Mouse (Mus musculus): Measurements from ENCODE around the gene C8g. TPM values are rescaled to one million over a fixed set of nuclear protein-coding genes. Genes with fewer than 3 reads are reported as not detected.

Gene C8g
- polyA plus RNA-seq, 1 experiment from 2014 or later, result 6.8 TPM

DNA sequence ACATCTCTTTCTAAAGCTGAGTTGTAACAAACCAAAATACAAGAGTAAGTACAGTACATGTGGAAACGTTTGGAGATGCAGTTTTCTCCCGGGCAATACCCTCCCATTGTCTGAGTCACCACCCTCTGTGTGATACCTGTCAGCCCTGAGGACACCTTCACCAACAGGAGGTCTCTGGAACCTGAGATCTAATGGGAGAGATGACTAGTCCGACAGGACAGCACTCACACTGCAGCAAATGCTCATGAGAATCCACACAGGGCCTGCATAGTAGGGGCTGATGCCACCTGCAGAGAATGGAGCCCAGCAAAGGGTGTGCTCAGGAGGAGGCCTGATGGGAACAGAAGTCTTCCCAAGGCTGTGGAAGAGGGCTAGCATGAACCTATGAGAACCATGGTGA is 40.1 kb downstream of the C8g start:
- Histone ChIP-seq H3K4me1 (ENCODE audit: control insufficient read depth, insufficient read depth, low read length) (peaks cover 17% of the 10 kb centered on the region), H3K4me2 (ENCODE audit: low read depth, low read length) (peak overlapping the region; percentile 64), H3K9ac (replicated peaks; ENCODE audit: low read depth, low read length) (peak overlapping the region; percentile 87), H3K9me3 (ENCODE audit: control insufficient read depth, low read length) (no peaks in the 10 kb centered on the region), H3K27me3 (ENCODE audit: control insufficient read depth, insufficient read depth, low read length) (no peaks in the 10 kb centered on the region), H3K4me3 (ENCODE audit: low read depth, low read length) (peak overlapping the region; percentile 74), H3K27ac (ENCODE audit: low read depth, low read length) (peak overlapping the region; percentile 94), H3K36me3 (ENCODE audit: control insufficient read depth, insufficient read depth, low read length) (0 out of 2 replicates have a peak, but pooled peaks cover 5% of the 10 kb centered on the region)
- no peak for ATAC-seq (ENCODE audit: low read depth)
- WGBS, result 33% methylated on average over 3 of the region's 3 CpGs

DNA sequence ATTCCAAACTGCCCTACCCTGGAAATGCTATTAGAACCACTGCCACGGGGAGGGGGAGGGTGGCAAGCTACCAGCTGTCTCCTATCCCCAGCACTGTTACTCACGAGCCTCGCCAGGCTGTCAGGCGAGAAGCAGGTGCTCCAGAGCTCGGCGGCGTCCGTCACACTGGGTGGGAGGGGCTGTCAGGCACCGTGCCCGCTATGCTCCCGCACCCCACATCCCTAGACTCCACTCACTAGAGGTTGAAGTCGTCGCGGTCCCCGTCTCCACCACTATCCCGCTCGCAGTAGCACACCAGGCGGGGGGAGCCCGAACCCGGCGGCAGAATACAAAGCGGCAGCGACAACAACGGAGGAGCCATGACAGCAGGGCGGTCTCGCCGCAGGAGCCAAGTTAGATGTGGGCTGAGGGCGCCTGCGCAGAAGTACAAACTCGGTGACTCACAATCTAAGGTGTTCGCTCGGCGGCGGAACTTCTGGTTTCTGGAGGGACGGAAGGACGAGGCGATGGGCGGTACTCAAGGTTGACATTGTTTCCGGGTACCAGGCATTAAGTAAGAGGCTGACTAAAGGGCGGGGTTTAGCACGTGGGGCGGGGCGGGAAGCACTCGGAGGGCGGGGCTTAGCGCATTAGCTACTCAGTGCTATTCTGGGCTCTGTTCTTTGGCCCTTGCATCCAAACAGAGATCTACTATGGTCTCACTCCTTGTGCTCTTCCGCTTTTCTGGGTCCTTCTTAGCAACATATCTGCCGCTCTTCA is 40.8 kb downstream of the C8g start, which contains the start of gene Paxx:
Gene Paxx (minus strand): TSS at position 544 of the 759 bp plus-strand sequence.
- peaks cover 17% of the 10 kb centered on the region for H3K4me1 ChIP-seq (ENCODE audit: control insufficient read depth, insufficient read depth, low read length)
- H3K27me3 ChIP-seq (ENCODE audit: control insufficient read depth, insufficient read depth, low read length), result no peaks in the 10 kb centered on the region
- peak within 1 kb of the TSS; percentile 74 for H3K4me3 ChIP-seq (ENCODE audit: low read depth, low read length)
- H3K4me2 ChIP-seq (ENCODE audit: low read depth, low read length), result peak within 1 kb of the TSS; percentile 64
- no peaks in the 10 kb centered on the region for H3K9me3 ChIP-seq (ENCODE audit: control insufficient read depth, low read length)
- WGBS, result under 1% methylated on average over 48 of the region's 48 CpGs
- H3K9ac ChIP-seq (replicated peaks; ENCODE audit: low read depth, low read length), result peak within 1 kb of the TSS; percentile 87
- ATAC-seq (ENCODE audit: low read depth), result peak; percentile 89
- H3K27ac ChIP-seq (ENCODE audit: low read depth, low read length), result peak within 1 kb of the TSS; percentile 94
- 0 out of 2 replicates have a peak, but pooled peaks cover 5% of the 10 kb centered on the region for H3K36me3 ChIP-seq (ENCODE audit: control insufficient read depth, insufficient read depth, low read length)

DNA sequence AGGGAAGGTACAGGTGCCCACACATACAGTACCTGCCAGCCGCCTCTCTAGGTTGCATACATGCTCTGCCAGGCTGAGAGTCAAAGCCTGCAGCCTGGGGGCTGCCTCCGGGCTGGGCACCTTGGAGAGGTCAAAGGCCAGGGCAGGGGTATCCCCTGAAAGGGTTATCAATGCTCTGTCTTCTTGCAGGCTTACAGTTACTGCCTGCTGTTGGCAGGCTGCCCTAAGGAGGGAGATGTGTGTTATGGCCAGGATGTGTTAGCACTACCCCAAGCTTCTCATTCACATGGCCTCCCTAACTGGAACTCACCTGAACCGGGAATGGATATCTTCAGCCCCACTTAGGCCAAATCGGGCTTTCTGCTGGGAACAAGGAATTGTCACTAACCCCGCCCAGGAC is 41.4 kb downstream of the C8g start:
- Histone ChIP-seq H3K4me1 (ENCODE audit: control insufficient read depth, insufficient read depth, low read length) (peaks cover 17% of the 10 kb centered on the region), H3K4me2 (ENCODE audit: low read depth, low read length) (peak overlapping the region; percentile 64), H3K27me3 (ENCODE audit: control insufficient read depth, insufficient read depth, low read length) (no peaks in the 10 kb centered on the region), H3K9me3 (ENCODE audit: control insufficient read depth, low read length) (no peaks in the 10 kb centered on the region), H3K36me3 (ENCODE audit: control insufficient read depth, insufficient read depth, low read length) (0 out of 2 replicates have a peak, but pooled peaks cover 5% of the 10 kb centered on the region), H3K4me3 (ENCODE audit: low read depth, low read length) (peak overlapping the region; percentile 74), H3K9ac (replicated peaks; ENCODE audit: low read depth, low read length) (peak overlapping the region; percentile 87), H3K27ac (ENCODE audit: low read depth, low read length) (peak overlapping the region; percentile 94)
- peak; percentile 29 for ATAC-seq (ENCODE audit: low read depth)
- WGBS, result 37% methylated on average over 5 of the region's 5 CpGs

DNA sequence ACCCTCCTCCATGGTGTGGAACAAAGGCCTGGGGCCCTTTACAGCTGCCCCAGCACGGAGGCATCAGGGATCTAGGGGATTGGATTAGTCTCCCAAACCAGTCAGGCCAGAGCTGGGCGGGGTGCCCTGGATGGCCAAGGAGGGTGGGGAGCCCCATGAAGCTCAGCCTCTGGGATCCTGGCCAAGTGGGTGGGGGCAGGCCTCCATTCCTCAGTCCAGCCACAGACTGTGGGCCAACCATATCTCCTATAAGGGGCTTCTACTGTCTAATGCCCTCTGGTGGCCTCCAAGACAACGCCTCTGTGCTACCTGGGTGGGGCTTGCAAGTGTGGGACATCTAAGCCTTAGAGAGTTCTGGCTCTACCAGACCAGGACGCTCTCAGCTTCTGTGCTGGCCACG is 42.6 kb downstream of the C8g start:
- Histone ChIP-seq H3K4me3 (ENCODE audit: low read depth, low read length) (no peak overlapping the region), H3K9ac (replicated peaks; ENCODE audit: low read depth, low read length) (no peak overlapping the region), H3K4me2 (ENCODE audit: low read depth, low read length) (no peak overlapping the region), H3K36me3 (ENCODE audit: control insufficient read depth, insufficient read depth, low read length) (0 out of 2 replicates have a peak, but pooled peaks cover 5% of the 10 kb centered on the region), H3K27ac (ENCODE audit: low read depth, low read length) (no peak overlapping the region), H3K4me1 (ENCODE audit: control insufficient read depth, insufficient read depth, low read length) (peaks cover 17% of the 10 kb centered on the region), H3K27me3 (ENCODE audit: control insufficient read depth, insufficient read depth, low read length) (no peaks in the 10 kb centered on the region), H3K9me3 (ENCODE audit: control insufficient read depth, low read length) (no peaks in the 10 kb centered on the region)
- 76% methylated on average over 5 of the region's 5 CpGs for WGBS
- ATAC-seq (ENCODE audit: low read depth), result no peak

DNA sequence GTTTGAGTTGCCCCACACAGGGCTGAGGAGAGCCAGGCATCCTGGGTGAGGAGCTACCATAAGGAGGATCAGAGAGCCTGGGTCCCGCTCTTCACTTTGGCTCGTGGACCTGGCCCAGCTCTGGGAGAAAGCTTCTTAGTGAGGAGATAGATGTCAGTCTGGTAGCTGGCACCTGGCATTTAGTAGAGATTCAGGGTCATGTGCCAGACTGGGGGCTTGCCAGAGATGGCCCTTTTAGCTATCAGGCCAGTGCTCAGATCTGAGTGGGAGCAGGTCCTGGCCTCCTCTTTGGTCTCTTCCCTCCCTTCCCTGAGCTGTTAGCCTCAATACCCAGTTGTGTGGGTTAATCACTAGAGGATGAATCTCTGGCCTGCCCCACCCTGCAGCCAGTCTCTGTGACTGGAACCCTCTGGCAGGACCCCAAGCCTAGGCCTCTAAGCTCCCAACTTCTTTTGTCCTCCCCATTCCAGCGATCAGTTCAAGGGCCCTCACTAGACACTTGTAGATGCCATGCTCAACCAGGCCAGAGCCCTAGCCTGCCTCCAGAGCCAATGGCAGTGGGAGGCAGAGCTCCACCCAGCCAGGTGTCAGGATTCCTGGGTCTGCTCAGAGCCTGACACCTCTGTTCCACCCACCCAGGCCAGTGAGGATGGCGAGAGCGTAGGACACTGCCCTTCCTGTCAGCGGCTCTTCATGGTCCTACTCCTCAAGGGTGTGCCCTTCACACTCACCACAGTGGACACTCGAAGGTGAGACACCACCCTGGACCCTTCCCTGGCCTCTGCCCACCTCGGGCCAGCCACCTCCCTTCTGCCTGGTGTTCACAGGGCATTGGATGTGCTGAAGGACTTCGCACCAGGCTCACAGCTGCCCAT is 44.3 kb downstream of the C8g start:
- no peaks in the 10 kb centered on the region for H3K9me3 ChIP-seq (ENCODE audit: control insufficient read depth, low read length)
- no peak overlapping the region for H3K27ac ChIP-seq (ENCODE audit: low read depth, low read length)
- ATAC-seq (ENCODE audit: low read depth), result no peak
- peaks cover 17% of the 10 kb centered on the region for H3K4me1 ChIP-seq (ENCODE audit: control insufficient read depth, insufficient read depth, low read length)
- 92% methylated on average over 9 of the region's 9 CpGs for WGBS
- H3K9ac ChIP-seq (replicated peaks; ENCODE audit: low read depth, low read length), result no peak overlapping the region
- 0 out of 2 replicates have a peak, but pooled peaks cover 5% of the 10 kb centered on the region for H3K36me3 ChIP-seq (ENCODE audit: control insufficient read depth, insufficient read depth, low read length)
- no peak overlapping the region for H3K4me2 ChIP-seq (ENCODE audit: low read depth, low read length)
- H3K4me3 ChIP-seq (ENCODE audit: low read depth, low read length), result no peak overlapping the region
- no peaks in the 10 kb centered on the region for H3K27me3 ChIP-seq (ENCODE audit: control insufficient read depth, insufficient read depth, low read length)

DNA sequence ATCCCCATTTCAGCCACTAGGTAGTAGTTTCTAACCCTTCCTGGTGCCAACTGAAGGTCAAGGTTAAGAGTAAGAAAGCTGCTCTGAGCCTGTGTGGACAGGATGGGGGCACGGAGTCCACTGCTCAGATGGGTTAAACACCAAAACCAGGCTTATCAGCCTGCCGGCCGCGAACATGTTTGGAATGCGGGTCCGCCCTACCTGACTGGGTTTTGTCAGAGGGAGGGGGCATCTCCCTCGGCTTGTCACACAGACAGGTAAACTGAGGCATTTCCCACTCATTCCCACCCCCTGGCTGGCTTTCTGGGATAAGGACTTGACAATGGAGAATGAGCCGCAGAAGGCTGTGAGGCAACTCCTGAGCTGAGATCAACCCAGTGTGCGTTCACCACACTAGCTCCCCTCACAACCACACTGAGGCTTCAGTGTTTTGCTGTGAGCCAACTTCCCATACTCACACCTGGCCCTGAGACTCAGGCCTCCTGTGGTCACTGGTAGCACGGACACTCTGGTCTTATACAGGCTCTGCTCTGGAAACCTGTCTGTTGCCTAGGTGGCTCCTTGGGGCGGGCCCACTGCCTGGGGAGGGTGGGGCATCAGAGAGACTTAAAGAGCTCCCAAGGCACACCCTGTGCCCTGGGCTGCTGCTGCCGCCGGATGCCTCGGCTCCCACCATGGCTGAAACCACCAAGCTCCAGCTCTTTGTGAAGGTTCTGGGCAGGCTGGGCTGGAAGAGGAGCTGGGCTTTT is 45.1 kb downstream of the C8g start, which contains the start of gene Clic3:
Gene Clic3 (plus strand): TSS at position 634 of the 749 bp plus-strand sequence.
- Histone ChIP-seq H3K9me3 (ENCODE audit: control insufficient read depth, low read length) (no peaks in the 10 kb centered on the region), H3K27me3 (ENCODE audit: control insufficient read depth, insufficient read depth, low read length) (no peaks in the 10 kb centered on the region), H3K4me2 (ENCODE audit: low read depth, low read length) (no peak within 1 kb of the TSS), H3K27ac (ENCODE audit: low read depth, low read length) (no peak within 1 kb of the TSS), H3K9ac (replicated peaks; ENCODE audit: low read depth, low read length) (no peak within 1 kb of the TSS), H3K36me3 (ENCODE audit: control insufficient read depth, insufficient read depth, low read length) (0 out of 2 replicates have a peak, but pooled peaks cover 5% of the 10 kb centered on the region), H3K4me1 (ENCODE audit: control insufficient read depth, insufficient read depth, low read length) (peaks cover 16% of the 10 kb centered on the region), H3K4me3 (ENCODE audit: low read depth, low read length) (no peak within 1 kb of the TSS)
- no peak for ATAC-seq (ENCODE audit: low read depth)
- WGBS, result 62% methylated on average over 14 of the region's 14 CpGs

DNA sequence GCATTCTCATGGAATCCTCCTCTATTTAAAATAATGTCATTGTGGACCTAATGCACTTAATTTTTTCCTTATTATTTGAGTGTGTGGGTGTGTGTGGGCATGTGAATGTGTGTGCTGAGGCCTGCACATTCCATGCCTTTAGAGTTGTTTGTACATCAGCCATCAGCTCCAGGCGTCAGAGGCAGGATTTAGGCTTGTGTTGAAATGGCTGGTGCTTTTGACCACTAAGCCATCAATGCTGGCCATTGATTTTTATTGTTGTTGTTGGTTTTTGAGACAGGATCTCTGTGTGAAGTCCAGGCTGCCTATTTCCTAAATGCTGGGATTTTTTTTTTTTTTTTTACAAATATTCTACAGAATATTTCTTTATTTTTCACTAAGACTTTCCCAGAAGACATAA is 48.6 kb downstream of the C8g start:
- Histone ChIP-seq H3K4me1 (ENCODE audit: control insufficient read depth, insufficient read depth, low read length) (no peaks in the 10 kb centered on the region), H3K9ac (replicated peaks; ENCODE audit: low read depth, low read length) (no peak overlapping the region), H3K9me3 (ENCODE audit: control insufficient read depth, low read length) (no peaks in the 10 kb centered on the region), H3K36me3 (ENCODE audit: control insufficient read depth, insufficient read depth, low read length) (0 out of 2 replicates have a peak, but pooled peaks cover 4% of the 10 kb centered on the region), H3K4me3 (ENCODE audit: low read depth, low read length) (no peak overlapping the region), H3K27me3 (ENCODE audit: control insufficient read depth, insufficient read depth, low read length) (no peaks in the 10 kb centered on the region), H3K4me2 (ENCODE audit: low read depth, low read length) (no peak overlapping the region), H3K27ac (ENCODE audit: low read depth, low read length) (no peak overlapping the region)
- no peak for ATAC-seq (ENCODE audit: low read depth)
- WGBS, result 38% methylated on average over 1 of the region's 1 CpGs

DNA sequence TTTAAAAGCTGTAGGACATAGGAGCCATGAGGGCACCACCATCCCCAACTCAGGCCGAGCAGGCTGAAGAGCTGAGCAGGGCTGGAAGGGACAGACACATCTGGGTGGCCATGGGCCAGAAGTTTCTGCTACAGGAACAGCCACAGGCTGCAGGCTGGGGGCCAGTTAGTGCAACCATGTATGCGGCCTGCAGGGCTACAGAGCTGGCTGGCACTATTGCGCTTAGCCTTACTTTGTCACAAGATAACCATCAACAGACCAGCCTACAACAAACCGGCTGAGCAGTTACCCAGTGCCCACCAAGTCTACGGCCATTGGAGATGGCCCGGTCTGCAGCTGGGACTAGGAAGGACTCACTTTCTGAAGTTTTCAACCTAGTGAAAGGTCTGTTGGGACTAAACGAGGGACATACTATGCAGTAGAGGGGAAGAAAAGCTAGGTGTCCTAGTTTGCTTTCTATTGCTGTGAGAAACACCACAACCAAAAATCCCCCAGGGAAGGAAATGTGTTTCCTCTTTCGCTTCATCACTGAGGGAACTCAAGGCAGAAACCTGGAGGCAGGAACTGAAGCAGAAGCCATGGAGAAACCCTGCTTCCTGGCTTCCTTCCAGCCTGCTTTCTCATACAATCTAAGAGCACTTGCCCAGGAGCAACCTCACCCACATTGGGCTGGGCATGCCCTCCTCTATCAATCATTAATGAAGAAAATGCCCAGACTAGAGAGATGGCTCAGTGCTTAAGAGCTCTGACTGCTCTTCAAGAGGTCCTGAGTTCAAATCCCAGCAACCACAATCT is 50.5 kb downstream of the C8g start:
- no peaks in the 10 kb centered on the region for H3K9me3 ChIP-seq (ENCODE audit: control insufficient read depth, low read length)
- no peaks in the 10 kb centered on the region for H3K27me3 ChIP-seq (ENCODE audit: control insufficient read depth, insufficient read depth, low read length)
- no peak overlapping the region for H3K27ac ChIP-seq (ENCODE audit: low read depth, low read length)
- H3K4me2 ChIP-seq (ENCODE audit: low read depth, low read length), result no peak overlapping the region
- no peak overlapping the region for H3K9ac ChIP-seq (replicated peaks; ENCODE audit: low read depth, low read length)
- no peak for ATAC-seq (ENCODE audit: low read depth)
- H3K4me1 ChIP-seq (ENCODE audit: control insufficient read depth, insufficient read depth, low read length), result no peaks in the 10 kb centered on the region
- no peak overlapping the region for H3K4me3 ChIP-seq (ENCODE audit: low read depth, low read length)
- WGBS, result 88% methylated on average over 8 of the region's 8 CpGs
- H3K36me3 ChIP-seq (ENCODE audit: control insufficient read depth, insufficient read depth, low read length), result peaks cover 17% of the 10 kb centered on the region; the same call in 1 of the 2 replicates

Measured in neural tube, embryonic 14.5 days (tissue).